Mouse (Mus musculus) ES-Bruce4 (cell line): ENCODE data around the gene Rhof.

Experiments used
- CTCF ChIP-seq: IDR thresholded peaks from one replicate; pipeline ENCODE4 v1.8.1; 2011; ENCODE audit warnings: low read depth, low read length
- EP300 ChIP-seq: IDR thresholded peaks from 2 replicates; pipeline ENCODE4 v1.6.1; 2011; ENCODE audit warnings: low read depth, low read length; ENCODE audit not compliant: insufficient read depth

GRCm38 (mm10) chr5:123132308-123133071 lies at the start of gene Rhof:
- TF ChIP-seq CTCF = peak; percentile 98
- no peak for TF ChIP-seq EP300
